Mouse (Mus musculus): Measurements from ENCODE around the gene Clk3.

DNA sequence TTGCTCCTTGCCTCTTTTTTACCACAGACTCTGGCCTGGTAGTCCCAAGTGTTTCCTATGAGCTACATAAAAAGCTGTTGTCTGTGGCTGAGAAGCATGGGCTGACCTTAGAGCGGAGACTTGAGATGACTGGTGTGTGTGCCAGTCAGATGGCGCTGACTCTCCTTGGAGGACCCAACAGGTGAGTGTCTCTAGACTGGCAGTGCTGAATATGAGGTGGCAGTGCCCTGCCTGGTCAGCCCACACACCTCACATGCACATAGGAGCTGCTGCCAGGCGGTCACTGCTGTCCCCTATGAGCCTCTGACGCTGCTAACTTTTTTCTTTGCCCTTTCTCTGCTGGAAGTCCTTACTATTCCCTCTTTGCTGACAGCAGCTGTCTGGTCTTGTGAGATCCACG lies 25.8 kb downstream of the Clk3 start:
- no peak for TF ChIP-seq GATA1 (IDR thresholded peaks at IDR 0.05; ENCODE audit: borderline replicate concordance, low read length)
- no peak for TF ChIP-seq FLI1 (IDR thresholded peaks at IDR 0.05; ENCODE audit: low read length)
